Mouse (Mus musculus): ENCODE results near the gene Pou5f1. TPM values are rescaled to one million over a fixed set of nuclear protein-coding genes. Genes with fewer than 3 reads are reported as not detected.
"Not testable (repeated sequence)": the region's sequence is repeated elsewhere in the genome, so short reads cannot be mapped to it uniquely, and the experiment has no call there.

Gene Pou5f1
- polyA plus RNA-seq, 1 experiment, result not detected

GRCm38 (mm10) chr17:35504628-35505481, 963 bp upstream of the Pou5f1 start:
- H3K36me3 ChIP-seq (ENCODE audit: control insufficient read depth, insufficient read depth, low read length), result no peaks in the 10 kb centered on the region
- no peak for TF ChIP-seq CTCF (conservative IDR thresholded peaks at IDR 0.05; ENCODE audit: insufficient read depth, insufficient read length, low read depth, low read length)
- TF ChIP-seq POLR2A (IDR thresholded peaks at IDR 0.05; ENCODE audit: low read depth, low read length), result no peak
- H3K4me1 ChIP-seq (ENCODE audit: control insufficient read depth, insufficient read depth, low read length), result no peaks in the 10 kb centered on the region
- H3K4me3 ChIP-seq (ENCODE audit: insufficient read depth, low read depth, low read length), result no peak overlapping the region
- DNase-seq, result no peak
- H3K27me3 ChIP-seq (replicated peaks; ENCODE audit: control insufficient read depth, insufficient read depth, low read length), result no peaks in the 10 kb centered on the region
- H3K27ac ChIP-seq (ENCODE audit: insufficient read depth, low read depth, low read length), result no peak overlapping the region
- 54% methylated on average over 8 of the region's 8 CpGs for WGBS

DNA sequence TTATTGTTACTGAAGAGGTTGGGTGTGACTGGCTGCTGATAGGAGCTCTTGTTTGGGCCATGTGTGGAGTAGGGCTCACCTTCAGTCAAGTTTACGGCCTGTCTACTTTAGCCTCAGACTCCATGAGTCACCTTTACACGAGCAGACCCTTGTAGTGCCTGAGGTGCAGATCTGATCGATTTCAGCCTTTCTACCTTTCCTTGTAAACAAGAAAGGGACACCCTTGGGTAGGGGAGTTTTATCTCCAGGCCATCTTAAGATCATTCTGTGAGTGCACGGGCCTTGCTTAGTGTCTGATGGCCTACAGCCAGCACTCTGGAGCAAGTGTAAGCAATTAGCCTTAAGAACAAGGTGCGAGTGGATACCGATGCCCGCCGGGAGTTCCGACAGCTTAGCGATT, 1.1 kb downstream of the Pou5f1 start:
- no peaks in the 10 kb centered on the region for H3K4me1 ChIP-seq (ENCODE audit: control insufficient read depth, insufficient read depth, low read length)
- TF ChIP-seq CTCF (conservative IDR thresholded peaks at IDR 0.05; ENCODE audit: insufficient read depth, insufficient read length, low read depth, low read length) (no peak), POLR2A (IDR thresholded peaks at IDR 0.05; ENCODE audit: low read depth, low read length) (no peak)
- 40% methylated on average over 10 of the region's 10 CpGs for WGBS
- no peaks in the 10 kb centered on the region for H3K36me3 ChIP-seq (ENCODE audit: control insufficient read depth, insufficient read depth, low read length)
- no peak overlapping the region for H3K4me3 ChIP-seq (ENCODE audit: insufficient read depth, low read depth, low read length)
- DNase-seq, result no peak
- no peak overlapping the region for H3K27ac ChIP-seq (ENCODE audit: insufficient read depth, low read depth, low read length)
- no peaks in the 10 kb centered on the region for H3K27me3 ChIP-seq (replicated peaks; ENCODE audit: control insufficient read depth, insufficient read depth, low read length)

DNA sequence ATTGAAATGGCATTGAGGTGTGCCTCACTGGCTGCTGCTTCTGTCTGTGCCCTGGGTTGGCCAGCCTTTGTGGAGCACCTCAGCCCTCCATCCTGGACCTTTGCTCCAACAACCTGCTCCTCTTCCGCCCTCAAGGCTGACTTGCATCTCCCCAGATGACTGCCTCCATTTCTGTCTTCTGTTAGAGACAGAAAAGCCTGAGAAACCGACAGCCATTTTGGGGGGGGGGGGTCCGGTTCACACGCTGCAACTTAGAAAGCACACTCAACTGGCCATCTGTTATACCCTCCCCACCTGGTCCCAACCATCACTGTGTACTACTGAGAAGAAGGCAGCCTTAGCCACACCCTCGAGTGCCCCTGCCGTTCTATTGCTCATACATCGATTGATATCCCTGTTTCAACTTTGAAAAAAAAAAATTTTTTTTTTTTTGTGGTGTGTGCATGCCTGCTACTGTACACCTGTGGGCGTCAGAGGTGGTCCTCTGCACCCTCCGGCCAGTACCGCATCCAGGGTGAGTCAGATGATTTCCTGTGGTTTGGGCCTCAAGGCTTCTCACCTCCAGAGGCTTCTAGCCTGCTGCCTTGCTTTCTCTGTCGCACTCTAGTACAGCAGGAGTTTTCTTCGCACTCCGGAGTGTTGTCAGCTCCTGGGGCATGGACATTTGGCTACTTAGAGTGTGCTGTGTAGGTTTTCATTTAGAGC, 1.9 kb downstream of the Pou5f1 start:
- no peaks in the 10 kb centered on the region for H3K4me1 ChIP-seq (ENCODE audit: control insufficient read depth, insufficient read depth, low read length)
- DNase-seq, result no peak
- no peak for TF ChIP-seq CTCF (conservative IDR thresholded peaks at IDR 0.05; ENCODE audit: insufficient read depth, insufficient read length, low read depth, low read length)
- no peak for TF ChIP-seq POLR2A (IDR thresholded peaks at IDR 0.05; ENCODE audit: low read depth, low read length)
- H3K36me3 ChIP-seq (ENCODE audit: control insufficient read depth, insufficient read depth, low read length), result no peaks in the 10 kb centered on the region
- no peak overlapping the region for H3K27ac ChIP-seq (ENCODE audit: insufficient read depth, low read depth, low read length)
- H3K4me3 ChIP-seq (ENCODE audit: insufficient read depth, low read depth, low read length), result no peak overlapping the region
- no peaks in the 10 kb centered on the region for H3K27me3 ChIP-seq (replicated peaks; ENCODE audit: control insufficient read depth, insufficient read depth, low read length)
- 43% methylated on average over 13 of the region's 13 CpGs for WGBS

DNA sequence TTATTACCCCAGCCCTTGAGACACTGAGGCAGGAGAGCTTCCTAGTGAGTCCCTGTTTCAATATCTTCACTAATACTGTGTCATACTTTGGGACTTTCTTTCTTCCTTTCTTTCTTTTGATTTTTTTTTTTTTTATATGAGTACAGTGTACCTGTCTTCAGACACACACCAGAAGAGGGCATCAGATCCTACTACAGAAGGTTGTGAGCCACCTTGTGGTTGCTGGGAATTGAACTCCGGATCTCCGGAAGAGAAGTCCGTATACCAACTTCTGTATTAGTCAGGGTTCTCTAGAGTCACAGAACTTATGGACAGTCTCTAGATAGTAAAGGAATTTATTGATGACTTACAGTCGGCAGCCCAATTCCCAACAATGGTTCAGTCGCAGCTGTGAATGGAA, 2.5 kb downstream of the Pou5f1 start:
- 82% methylated on average over 5 of the region's 5 CpGs for WGBS
- not testable (repeated sequence) for H3K27ac ChIP-seq (ENCODE audit: insufficient read depth, low read depth, low read length); DNase-seq; H3K4me1 ChIP-seq (ENCODE audit: control insufficient read depth, insufficient read depth, low read length); H3K27me3 ChIP-seq (replicated peaks; ENCODE audit: control insufficient read depth, insufficient read depth, low read length); H3K36me3 ChIP-seq (ENCODE audit: control insufficient read depth, insufficient read depth, low read length); H3K4me3 ChIP-seq (ENCODE audit: insufficient read depth, low read depth, low read length)

DNA sequence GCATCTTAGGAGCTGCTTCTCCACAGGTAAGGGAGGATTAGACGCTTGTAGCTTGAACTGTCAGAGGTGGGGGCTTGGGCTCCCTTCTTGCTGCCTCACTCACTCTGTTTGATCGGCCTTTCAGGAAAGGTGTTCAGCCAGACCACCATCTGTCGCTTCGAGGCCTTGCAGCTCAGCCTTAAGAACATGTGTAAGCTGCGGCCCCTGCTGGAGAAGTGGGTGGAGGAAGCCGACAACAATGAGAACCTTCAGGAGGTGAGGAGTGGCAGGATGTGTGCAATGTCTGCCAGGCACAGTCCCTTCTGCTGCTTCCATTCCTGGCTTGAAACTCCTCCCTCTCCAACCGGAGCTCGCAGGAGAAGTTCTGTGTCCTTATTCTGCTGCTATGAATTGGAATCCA, 3.5 kb downstream of the Pou5f1 start:
- 27% methylated on average over 8 of the region's 8 CpGs for WGBS
- Histone ChIP-seq H3K27ac (ENCODE audit: insufficient read depth, low read depth, low read length) (no peak overlapping the region), H3K36me3 (ENCODE audit: control insufficient read depth, insufficient read depth, low read length) (no peaks in the 10 kb centered on the region), H3K4me3 (ENCODE audit: insufficient read depth, low read depth, low read length) (no peak overlapping the region), H3K4me1 (ENCODE audit: control insufficient read depth, insufficient read depth, low read length) (no peaks in the 10 kb centered on the region), H3K27me3 (replicated peaks; ENCODE audit: control insufficient read depth, insufficient read depth, low read length) (no peaks in the 10 kb centered on the region)
- no peak for DNase-seq
- TF ChIP-seq CTCF (conservative IDR thresholded peaks at IDR 0.05; ENCODE audit: insufficient read depth, insufficient read length, low read depth, low read length), result peak; percentile 39; the same call in 1 of the 2 replicates
- TF ChIP-seq POLR2A (IDR thresholded peaks at IDR 0.05; ENCODE audit: low read depth, low read length), result no peak

GRCm38 (mm10) chr17:35512916-35513626, 7.3 kb downstream of the Pou5f1 start:
- WGBS, result 94% methylated on average over 7 of the region's 7 CpGs

GRCm38 (mm10) chr17:35513886-35514285, 8.1 kb downstream of the Pou5f1 start:
- Histone ChIP-seq H3K27ac (ENCODE audit: insufficient read depth, low read depth, low read length) (no peak overlapping the region), H3K4me1 (ENCODE audit: control insufficient read depth, insufficient read depth, low read length) (no peaks in the 10 kb centered on the region; the same call in 1 of the 2 replicates), H3K36me3 (ENCODE audit: control insufficient read depth, insufficient read depth, low read length) (no peaks in the 10 kb centered on the region), H3K4me3 (ENCODE audit: insufficient read depth, low read depth, low read length) (no peak overlapping the region), H3K27me3 (replicated peaks; ENCODE audit: control insufficient read depth, insufficient read depth, low read length) (no peaks in the 10 kb centered on the region)
- 18% methylated on average over 2 of the region's 2 CpGs for WGBS
- TF ChIP-seq POLR2A (IDR thresholded peaks at IDR 0.05; ENCODE audit: low read depth, low read length), result no peak
- TF ChIP-seq CTCF (conservative IDR thresholded peaks at IDR 0.05; ENCODE audit: insufficient read depth, insufficient read length, low read depth, low read length), result peak; percentile 78
- peak; percentile 80 for DNase-seq

More at GRCm38 (mm10) chr17:35512916-35513626, 7.3 kb downstream of the Pou5f1 start:
- Histone ChIP-seq H3K27ac (ENCODE audit: insufficient read depth, low read depth, low read length) (no peak overlapping the region), H3K36me3 (ENCODE audit: control insufficient read depth, insufficient read depth, low read length) (no peaks in the 10 kb centered on the region), H3K4me1 (ENCODE audit: control insufficient read depth, insufficient read depth, low read length) (no peaks in the 10 kb centered on the region; the same call in 1 of the 2 replicates), H3K4me3 (ENCODE audit: insufficient read depth, low read depth, low read length) (no peak overlapping the region), H3K27me3 (replicated peaks; ENCODE audit: control insufficient read depth, insufficient read depth, low read length) (no peaks in the 10 kb centered on the region)
- DNase-seq, result no peak
- TF ChIP-seq CTCF (conservative IDR thresholded peaks at IDR 0.05; ENCODE audit: insufficient read depth, insufficient read length, low read depth, low read length) (peak; percentile 47), POLR2A (IDR thresholded peaks at IDR 0.05; ENCODE audit: low read depth, low read length) (no peak)
